Mouse (Mus musculus): Measurements from ENCODE around the gene Ccdc6. TPM values are rescaled to one million over a fixed set of nuclear protein-coding genes. Genes with fewer than 3 reads are reported as not detected.
"Not testable (repeated sequence)": the region's sequence is repeated elsewhere in the genome, so short reads cannot be mapped to it uniquely, and the experiment has no call there.

Gene Ccdc6
- total and polyA plus RNA-seq, 3 experiments = 14.3 to 28.5 (median 26.3) TPM

GRCm38 (mm10) chr10:70204505-70205399, 107.8 kb downstream of the Ccdc6 start, which contains the start of gene Mrln:
Mrln (plus strand) TSS chr10:70204664.
- no peak within 1 kb of the TSS for H3K4me3 ChIP-seq
- H3K9ac ChIP-seq (ENCODE audit: low read depth, low read length) = no peak within 1 kb of the TSS

GRCm38 (mm10) chr10:70211281-70211680, 114.4 kb downstream of the Ccdc6 start:
- intact Hi-C loops (cut with DNase I) = no loop called here
- DNase-seq = no peak
- no peak overlapping the region for H3K9ac ChIP-seq (ENCODE audit: low read depth, low read length)
- H3K27me3 ChIP-seq (ENCODE audit: control insufficient read depth, insufficient read depth, low read length) = no peaks in the 10 kb centered on the region
- no peak overlapping the region for H3K4me3 ChIP-seq
- no peaks in the 10 kb centered on the region for H3K4me1 ChIP-seq (ENCODE audit: control insufficient read depth, insufficient read depth, low read length)
- H3K36me3 ChIP-seq (ENCODE audit: control insufficient read depth, insufficient read depth, low read length) = no peaks in the 10 kb centered on the region
- H3K27ac ChIP-seq = no peak overlapping the region
- TF ChIP-seq POLR2A (IDR thresholded peaks at IDR 0.05; ENCODE audit: insufficient read depth, low read depth, low read length) = no peak
- TF ChIP-seq CTCF (IDR thresholded peaks at IDR 0.05) = no peak
- no peak for TF ChIP-seq EP300 (IDR thresholded peaks at IDR 0.05; ENCODE audit: insufficient read depth, low read depth, low read length)
- WGBS = 84% methylated on average over 9 of the region's 9 CpGs
- no peaks in the 10 kb centered on the region for H3K79me2 ChIP-seq (replicated peaks; ENCODE audit: control insufficient read depth, insufficient read depth, low read length)

More at GRCm38 (mm10) chr10:70204505-70205399, 107.8 kb downstream of the Ccdc6 start, which contains the start of gene Mrln:
- peak within 1 kb of the TSS; percentile 13; the same call in 1 of the 2 replicates for H3K27ac ChIP-seq
- no peaks in the 10 kb centered on the region for H3K36me3 ChIP-seq (ENCODE audit: control insufficient read depth, insufficient read depth, low read length)
- H3K4me1 ChIP-seq (ENCODE audit: control insufficient read depth, insufficient read depth, low read length) = peaks cover 2% of the 10 kb centered on the region; the same call in 1 of the 2 replicates
- WGBS = 48% methylated on average over 17 of the region's 17 CpGs
- intact Hi-C loops (cut with DNase I) = loop anchor here (5.0 kb wide), 1 partner anchor 38 kb away; no protein-coding TSS in a partner anchor
- DNase-seq = no peak
- no peaks in the 10 kb centered on the region for H3K27me3 ChIP-seq (ENCODE audit: control insufficient read depth, insufficient read depth, low read length)
- no peaks in the 10 kb centered on the region for H3K79me2 ChIP-seq (replicated peaks; ENCODE audit: control insufficient read depth, insufficient read depth, low read length)
- TF ChIP-seq EP300 (IDR thresholded peaks at IDR 0.05; ENCODE audit: insufficient read depth, low read depth, low read length) (no peak), POLR2A (IDR thresholded peaks at IDR 0.05; ENCODE audit: insufficient read depth, low read depth, low read length) (no peak), CTCF (IDR thresholded peaks at IDR 0.05) (no peak)

GRCm38 (mm10) chr10:70220971-70221370, 124.0 kb downstream of the Ccdc6 start:
- no peaks in the 10 kb centered on the region for H3K36me3 ChIP-seq (ENCODE audit: control insufficient read depth, insufficient read depth, low read length)
- H3K4me1 ChIP-seq (ENCODE audit: control insufficient read depth, insufficient read depth, low read length) = no peaks in the 10 kb centered on the region
- intact Hi-C loops (cut with DNase I) = no loop called here
- H3K79me2 ChIP-seq (replicated peaks; ENCODE audit: control insufficient read depth, insufficient read depth, low read length) = no peaks in the 10 kb centered on the region
- no peaks in the 10 kb centered on the region for H3K27me3 ChIP-seq (ENCODE audit: control insufficient read depth, insufficient read depth, low read length)
- H3K27ac ChIP-seq = no peak overlapping the region
- TF ChIP-seq POLR2A (IDR thresholded peaks at IDR 0.05; ENCODE audit: insufficient read depth, low read depth, low read length) = no peak
- TF ChIP-seq CTCF (IDR thresholded peaks at IDR 0.05) = no peak
- no peak for TF ChIP-seq EP300 (IDR thresholded peaks at IDR 0.05; ENCODE audit: insufficient read depth, low read depth, low read length)
- no peak overlapping the region for H3K4me3 ChIP-seq
- DNase-seq = no peak
- H3K9ac ChIP-seq (ENCODE audit: low read depth, low read length) = no peak overlapping the region
- WGBS = 79% methylated on average over 5 of the region's 5 CpGs

- H3K4me1 ChIP-seq (ENCODE audit: control insufficient read depth, insufficient read depth, low read length); H3K4me3 ChIP-seq; H3K79me2 ChIP-seq (replicated peaks; ENCODE audit: control insufficient read depth, insufficient read depth, low read length); H3K9ac ChIP-seq (ENCODE audit: low read depth, low read length); intact Hi-C loops (cut with DNase I); DNase-seq; H3K36me3 ChIP-seq (ENCODE audit: control insufficient read depth, insufficient read depth, low read length); H3K27ac ChIP-seq; H3K27me3 ChIP-seq (ENCODE audit: control insufficient read depth, insufficient read depth, low read length): not testable (repeated sequence)
- 87% methylated on average over 8 of the region's 8 CpGs for WGBS
Measured at GRCm38 (mm10) chr10:70222231-70222630, 125.3 kb downstream of the Ccdc6 start.

GRCm38 (mm10) chr10:70224571-70224970, 127.7 kb downstream of the Ccdc6 start:
- no peak for DNase-seq
- H3K27ac ChIP-seq = no peak overlapping the region

GRCm38 (mm10) chr10:70225760-70226159, 128.8 kb downstream of the Ccdc6 start:
- H3K4me3 ChIP-seq = no peak overlapping the region
- no peaks in the 10 kb centered on the region for H3K27me3 ChIP-seq (ENCODE audit: control insufficient read depth, insufficient read depth, low read length)
- TF ChIP-seq CTCF (IDR thresholded peaks at IDR 0.05) (no peak), POLR2A (IDR thresholded peaks at IDR 0.05; ENCODE audit: insufficient read depth, low read depth, low read length) (no peak), EP300 (IDR thresholded peaks at IDR 0.05; ENCODE audit: insufficient read depth, low read depth, low read length) (no peak)
- no peaks in the 10 kb centered on the region for H3K79me2 ChIP-seq (replicated peaks; ENCODE audit: control insufficient read depth, insufficient read depth, low read length)
- H3K27ac ChIP-seq = peak overlapping the region; percentile 31; the same call in 1 of the 2 replicates
- peak in 1 of 2 experiments; percentile 29 for DNase-seq
- H3K4me1 ChIP-seq (ENCODE audit: control insufficient read depth, insufficient read depth, low read length) = no peaks in the 10 kb centered on the region
- intact Hi-C loops (cut with DNase I) = no loop called here
- H3K9ac ChIP-seq (ENCODE audit: low read depth, low read length) = no peak overlapping the region
- 39% methylated on average over 6 of the region's 6 CpGs for WGBS
- no peaks in the 10 kb centered on the region for H3K36me3 ChIP-seq (ENCODE audit: control insufficient read depth, insufficient read depth, low read length)

More at GRCm38 (mm10) chr10:70224571-70224970, 127.7 kb downstream of the Ccdc6 start:
- no peaks in the 10 kb centered on the region for H3K27me3 ChIP-seq (ENCODE audit: control insufficient read depth, insufficient read depth, low read length)
- TF ChIP-seq POLR2A (IDR thresholded peaks at IDR 0.05; ENCODE audit: insufficient read depth, low read depth, low read length) = no peak
- TF ChIP-seq CTCF (IDR thresholded peaks at IDR 0.05) = no peak
- no peak for TF ChIP-seq EP300 (IDR thresholded peaks at IDR 0.05; ENCODE audit: insufficient read depth, low read depth, low read length)
- H3K79me2 ChIP-seq (replicated peaks; ENCODE audit: control insufficient read depth, insufficient read depth, low read length) = no peaks in the 10 kb centered on the region
- 74% methylated on average over 6 of the region's 6 CpGs for WGBS
- no peak overlapping the region for H3K9ac ChIP-seq (ENCODE audit: low read depth, low read length)
- no peak overlapping the region for H3K4me3 ChIP-seq
- intact Hi-C loops (cut with DNase I) = no loop called here
- no peaks in the 10 kb centered on the region for H3K36me3 ChIP-seq (ENCODE audit: control insufficient read depth, insufficient read depth, low read length)
- no peaks in the 10 kb centered on the region for H3K4me1 ChIP-seq (ENCODE audit: control insufficient read depth, insufficient read depth, low read length)
